Mouse (Mus musculus) MN1 (cell line): ENCODE data around the gene Cpm.

Experiments used
- DNase-seq: peaks from one replicate; pipeline ENCODE4 v3.0.0-alpha.2; 2016; ENCODE audit warnings: low spot score

Cpm gene

GRCm38 (mm10) chr10:117689297-117690100 is 60.2 kb downstream of the Cpm start:
- DNase-seq = no peak

DNA sequence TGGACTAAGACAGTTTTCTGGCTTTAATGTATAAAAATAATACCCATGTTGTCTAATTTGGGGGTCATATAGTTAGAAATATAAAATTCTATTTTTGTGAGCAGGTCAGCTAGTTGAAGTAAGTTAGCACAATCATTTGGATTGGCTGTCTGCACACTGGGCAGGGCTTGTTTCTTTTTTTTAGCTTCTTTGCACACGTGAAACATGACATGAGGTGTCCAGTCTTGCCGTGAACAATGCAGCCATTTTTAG is 60.7 kb downstream of the Cpm start:
- no peak for DNase-seq

- DNase-seq = no peak
Observed at GRCm38 (mm10) chr10:117690770-117691296, 61.5 kb downstream of the Cpm start.

GRCm38 (mm10) chr10:117691389-117691968 is 62.2 kb downstream of the Cpm start:
- no peak for DNase-seq

GRCm38 (mm10) chr10:117692173-117692572 is 62.9 kb downstream of the Cpm start:
- no peak for DNase-seq

GRCm38 (mm10) chr10:117692953-117693352 is 63.7 kb downstream of the Cpm start:
- no peak for DNase-seq

DNA sequence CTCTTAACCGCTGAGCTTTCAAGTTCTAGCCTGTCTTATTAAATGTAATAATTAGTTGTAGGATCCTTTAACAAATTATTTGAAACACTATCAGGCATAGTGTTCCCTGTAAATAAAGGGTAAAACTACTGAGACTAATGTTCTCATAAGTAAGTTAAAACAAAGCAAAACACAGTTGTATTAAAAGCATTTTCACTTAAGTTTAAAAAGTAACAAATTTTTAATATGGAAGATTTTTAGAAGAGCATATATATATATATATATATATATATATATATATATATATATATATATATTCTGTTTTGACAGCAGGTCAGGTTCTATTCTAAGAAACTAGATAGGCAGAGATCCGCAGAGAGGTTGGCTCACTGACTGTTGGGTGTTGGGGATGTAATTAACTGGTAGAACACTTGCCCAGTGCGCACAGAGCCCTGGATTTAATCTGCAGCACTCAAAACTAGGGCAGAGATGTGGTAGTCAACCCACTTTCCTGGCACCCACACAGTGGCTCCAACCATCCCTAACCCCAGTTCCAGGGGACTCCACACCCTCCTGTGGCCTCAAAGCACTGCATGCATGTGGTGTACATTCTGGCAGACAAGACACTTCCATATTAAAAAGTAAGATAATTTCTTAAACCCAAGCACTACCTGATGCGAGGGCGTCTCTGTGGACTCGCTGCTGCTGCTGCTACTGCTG is 65.1 kb downstream of the Cpm start:
- DNase-seq = no peak

GRCm38 (mm10) chr10:117695027-117695426 is 65.7 kb downstream of the Cpm start:
- DNase-seq = no peak

DNA sequence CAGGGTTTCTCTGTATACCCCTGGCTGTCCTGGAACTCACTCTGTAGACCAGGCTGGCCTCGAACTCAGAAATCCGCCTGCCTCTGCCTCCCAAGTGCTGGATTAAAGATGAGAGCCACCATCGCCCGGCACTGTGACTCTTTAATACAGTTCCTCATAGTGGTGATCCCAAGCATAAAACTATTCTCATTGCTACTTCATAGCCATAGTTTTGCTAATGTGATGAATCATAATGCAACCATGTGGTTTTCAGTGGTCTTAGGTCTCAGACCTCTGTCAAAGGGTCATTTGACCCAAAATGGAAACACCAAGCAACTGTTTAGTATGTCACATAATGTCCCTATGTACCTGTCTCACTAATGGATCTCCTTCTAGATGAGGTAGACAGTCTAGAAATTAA is 66.3 kb downstream of the Cpm start:
- no peak for DNase-seq

DNA sequence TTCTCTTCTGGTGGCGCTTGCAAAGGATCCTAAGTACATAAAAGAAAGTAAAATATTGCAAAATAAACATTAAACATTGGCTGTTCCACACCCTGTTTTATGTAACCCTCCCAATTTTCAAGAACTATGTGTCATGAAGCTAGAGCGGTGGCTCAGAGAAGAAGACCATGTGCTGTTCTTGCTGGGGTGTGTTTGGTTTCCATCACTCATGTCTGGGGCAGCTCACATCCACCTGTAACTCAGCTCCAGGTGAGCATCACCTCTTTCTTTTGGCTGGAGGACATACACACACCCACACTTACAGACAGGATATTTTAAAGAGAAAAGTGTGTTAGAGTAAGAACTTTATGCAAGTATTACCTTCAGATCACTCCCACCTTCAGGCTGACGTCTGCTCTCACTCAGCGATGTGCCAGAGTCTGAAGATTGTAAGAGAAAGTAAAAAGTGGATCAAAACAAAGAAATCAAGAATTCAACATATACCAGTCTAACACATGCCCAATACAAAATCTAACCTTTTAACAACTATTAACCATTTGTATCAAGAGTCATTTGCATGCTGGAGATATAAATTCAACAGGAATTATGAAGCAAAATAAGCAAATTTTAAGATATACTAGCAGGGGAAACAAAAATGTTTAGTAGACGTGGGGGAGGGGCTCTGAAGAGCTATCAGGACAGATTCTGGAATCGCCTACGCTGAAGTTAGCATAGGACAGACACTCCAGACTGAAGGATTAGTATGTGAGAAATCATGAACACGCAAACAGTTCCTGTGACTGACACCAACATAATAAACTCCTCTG is 66.9 kb downstream of the Cpm start:
- DNase-seq = no peak

- no peak for DNase-seq
Observed at GRCm38 (mm10) chr10:117696827-117697560, 67.7 kb downstream of the Cpm start.

- DNase-seq = no peak
Observed at GRCm38 (mm10) chr10:117697561-117698115, 68.3 kb downstream of the Cpm start.

DNA sequence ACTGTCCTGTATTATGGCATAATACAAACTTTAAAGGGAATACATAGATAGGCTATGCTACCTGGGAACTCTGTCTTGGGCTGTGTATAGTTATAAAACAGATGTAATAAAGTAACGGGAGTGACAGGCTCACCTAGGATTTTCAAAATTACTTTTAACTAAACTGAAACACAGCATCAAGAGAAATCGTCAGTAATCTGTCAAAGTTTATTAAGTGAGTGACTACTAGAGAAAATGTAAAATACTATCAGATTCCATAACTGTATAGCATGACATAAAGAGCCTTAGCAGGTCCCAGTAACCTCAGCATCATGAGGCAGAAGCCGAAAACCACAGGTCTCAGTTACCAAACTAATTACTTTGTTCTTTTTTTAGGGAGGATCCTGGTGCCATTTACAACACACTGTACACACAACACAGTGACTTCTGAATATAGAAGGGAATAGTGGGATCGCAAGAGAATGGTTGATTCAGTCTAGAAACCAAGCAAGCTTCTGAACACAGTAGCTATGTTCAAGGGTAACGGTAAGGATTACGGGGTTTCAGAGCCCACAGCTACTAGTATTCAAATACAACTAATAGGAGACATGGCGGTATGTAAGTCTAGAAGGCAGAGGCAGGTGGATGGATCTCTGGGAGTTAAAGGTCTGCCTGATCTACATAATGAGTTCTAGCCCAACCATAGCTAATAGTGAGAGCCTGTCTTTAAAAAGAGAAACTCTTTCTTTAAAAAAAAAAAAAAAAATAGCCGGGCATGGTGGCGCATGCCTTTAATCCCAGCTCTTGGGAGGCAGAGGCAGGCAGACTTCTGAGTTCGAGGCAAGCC is 69.2 kb downstream of the Cpm start:
- DNase-seq = no peak

DNA sequence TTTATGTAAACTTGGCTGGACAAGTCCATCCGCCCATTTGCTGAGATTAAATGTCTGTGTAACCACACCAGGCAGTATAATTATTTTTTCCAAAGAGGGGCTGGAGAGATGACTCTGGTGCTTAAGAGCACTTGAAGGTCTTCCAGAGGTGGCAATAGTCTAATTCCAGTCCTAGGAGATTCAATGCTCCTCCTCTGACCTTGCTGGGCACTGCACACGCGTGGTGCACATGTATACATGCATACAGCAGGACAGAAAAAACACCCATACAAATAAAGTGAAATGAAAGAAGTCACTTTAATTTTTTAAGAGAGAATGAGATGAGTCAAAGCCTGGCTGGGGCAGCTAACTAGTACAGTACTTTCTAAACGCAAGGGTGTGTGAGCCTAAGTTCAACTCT is 70.6 kb downstream of the Cpm start:
- no peak for DNase-seq

DNA sequence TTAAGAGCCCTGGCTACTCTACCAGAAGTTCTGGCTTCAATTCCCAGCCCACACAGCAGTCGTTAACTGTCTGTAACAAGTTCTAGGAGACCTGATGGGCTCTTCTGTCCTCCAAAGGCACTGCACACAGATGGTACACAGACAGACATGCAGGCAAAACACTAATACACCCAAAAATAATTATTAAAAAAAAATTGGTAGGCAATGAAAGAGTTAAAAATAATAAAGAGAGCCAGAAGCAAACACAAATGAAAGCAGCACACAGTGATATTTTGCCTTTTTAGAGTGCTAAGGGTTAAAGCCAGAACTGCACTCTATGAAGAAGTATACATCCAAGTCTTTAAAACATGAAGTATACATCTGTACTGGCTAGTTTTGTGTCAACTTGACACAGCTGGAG is 71.2 kb downstream of the Cpm start:
- no peak for DNase-seq

DNA sequence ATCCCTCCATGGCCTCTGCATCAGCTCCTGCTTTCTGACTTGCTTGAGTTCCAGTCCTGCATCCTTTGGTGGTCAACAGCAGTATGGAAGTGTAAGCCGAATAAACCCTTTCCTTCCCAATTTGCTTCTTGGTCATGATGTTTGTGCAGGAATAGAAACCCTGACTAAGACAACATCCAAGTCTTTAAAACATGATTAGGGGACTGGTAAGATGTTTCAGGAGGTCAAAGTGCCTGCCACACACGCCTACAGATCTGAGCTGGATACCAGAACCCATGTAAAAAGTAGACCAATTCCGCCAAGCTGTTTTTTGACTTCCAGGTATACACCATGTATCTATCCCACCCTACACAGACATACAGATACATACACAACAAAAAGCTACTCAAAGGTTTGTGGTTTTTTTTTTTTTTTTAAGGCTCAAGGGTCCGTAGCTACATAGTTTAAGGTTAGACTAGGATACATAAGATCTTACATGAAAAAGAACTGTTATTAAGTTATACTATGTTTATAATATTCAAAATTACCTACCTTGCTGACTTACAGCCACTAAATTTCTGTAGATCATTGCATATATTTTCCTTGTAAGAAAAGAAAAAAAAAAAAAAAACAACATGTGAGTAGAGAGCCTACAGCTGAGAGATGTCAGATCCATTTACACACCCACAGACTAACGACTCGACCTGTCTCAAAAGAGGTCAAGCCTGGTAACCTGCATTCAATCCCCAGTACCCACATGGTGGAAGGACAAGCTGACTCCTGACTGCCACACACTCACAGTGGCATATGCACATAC is 71.9 kb downstream of the Cpm start:
- no peak for DNase-seq

DNA sequence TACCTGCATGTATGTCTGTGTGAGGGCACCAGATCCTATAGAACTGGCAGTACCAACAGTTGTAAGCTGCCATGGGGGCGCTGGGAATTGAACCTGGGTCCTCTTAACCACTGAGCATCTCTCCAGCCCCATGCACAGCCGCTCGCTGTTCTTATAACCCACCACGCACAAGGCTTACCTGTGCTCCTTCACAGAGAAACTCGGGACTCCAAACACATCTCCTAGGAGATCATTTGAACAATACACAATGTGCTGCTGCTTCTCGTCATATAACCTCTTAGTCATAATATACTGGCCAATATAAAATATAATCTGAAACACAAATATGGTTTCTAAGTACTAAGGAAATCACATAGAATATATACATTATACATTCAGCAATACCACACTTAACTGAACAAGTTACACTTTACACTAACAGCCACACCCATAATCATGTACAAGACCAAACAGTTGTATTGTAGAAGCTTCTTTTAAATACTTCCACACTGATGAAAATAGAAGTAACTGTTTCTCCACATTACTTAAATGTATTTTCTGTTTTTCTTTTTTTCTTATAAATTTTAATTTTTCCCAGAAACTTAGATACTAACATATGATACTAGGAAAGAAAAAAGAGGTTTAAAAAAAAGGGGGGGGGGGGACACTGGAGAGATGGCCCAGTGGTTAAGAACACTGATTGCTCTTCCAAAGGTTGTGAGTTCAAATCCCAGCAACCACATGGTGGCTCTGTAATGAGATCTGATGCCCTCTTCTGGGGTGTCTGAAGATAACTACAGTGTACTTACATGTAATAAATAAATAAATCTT is 72.9 kb downstream of the Cpm start:
- DNase-seq = no peak

GRCm38 (mm10) chr10:117703506-117703905 is 74.2 kb downstream of the Cpm start:
- no peak for DNase-seq
